Mouse (Mus musculus) liver, embryonic 11.5 days (tissue): ENCODE results near the gene Fbxo46. TPM values are rescaled to one million over a fixed set of nuclear protein-coding genes. Genes with fewer than 3 reads are reported as not detected.
A peak's percentile ranks its signal among the peaks of the same experiment; 100 is the strongest.

Source experiments
- ATAC-seq: fragments of 200-750 bp; cut with Nextera tagmentation; replicated peaks from 2 replicates; pipeline ENCODE4 v1.8.0; 2017; ENCODE audit warnings: moderate number of reproducible peaks, mild to moderate bottlenecking, moderate TSS enrichment, moderate library complexity; ENCODE audit not compliant: low FRiP score
- DNase-seq: peaks from one replicate; pipeline ENCODE4 v3.0.0-alpha.2; 2017; ENCODE audit warnings: low spot score
- H3K27ac ChIP-seq: fragments of 300-500 bp; sonication (generic); 2 replicates; pipeline ENCODE4 v1.5.1; 2014; ENCODE audit warnings: mild to moderate bottlenecking, low read depth, low read length, control low read depth
- H3K27me3 ChIP-seq: fragments of 300-500 bp; sonication (generic); replicated peaks from 2 replicates; pipeline ENCODE4 v1.6.1; 2014; ENCODE audit warnings: low read length, mixed read lengths; ENCODE audit not compliant: control insufficient read depth, insufficient read depth
- H3K36me3 ChIP-seq: fragments of 300-500 bp; sonication (generic); 2 replicates; pipeline ENCODE4 v1.6.1; 2014; ENCODE audit warnings: mild to moderate bottlenecking, low read length, moderate library complexity, mixed read lengths; ENCODE audit not compliant: control insufficient read depth, insufficient read depth
- H3K4me1 ChIP-seq: fragments of 300-500 bp; sonication (generic); replicated peaks from 2 replicates; pipeline ENCODE4 v1.6.1; 2014; ENCODE audit warnings: low read length, mixed read lengths; ENCODE audit not compliant: control insufficient read depth, insufficient read depth
- H3K4me2 ChIP-seq: fragments of 300-500 bp; sonication (generic); 2 replicates; pipeline ENCODE4 v1.6.1; 2014; ENCODE audit warnings: mild to moderate bottlenecking, control low read depth, moderate library complexity
- H3K4me3 ChIP-seq: fragments of 300-500 bp; sonication (generic); 2 replicates; pipeline ENCODE4 v1.5.1; 2014; ENCODE audit warnings: low read depth, low read length, control low read depth
- H3K9ac ChIP-seq: fragments of 300-500 bp; sonication (generic); 2 replicates; pipeline ENCODE4 v1.6.1; 2014; ENCODE audit warnings: low read depth, low read length, control low read depth
- H3K9me3 ChIP-seq: fragments of 300-500 bp; sonication (generic); 2 replicates; pipeline ENCODE4 v1.6.1; 2016; ENCODE audit warnings: low read length, inconsistent platforms, mixed read lengths; ENCODE audit not compliant: control insufficient read depth
- WGBS: fragments of 180-500 bp; shearing (Covaris S2); extraction: QIAGEN DNeasy Blood & Tissue Kit; methylation state at CpG from one replicate; pipeline ENCODE4 v1.1.7; 2014; 5-methylcytosine and 5-hydroxymethylcytosine counted together
- polyA plus RNA-seq: library from polyadenylated mRNA; unstranded; fragments of >200 nt; fragmentation: Nextera tagmentation; extraction: Ambion mirVana; gene quantifications from 2 replicates; pipeline ENCODE4 v1.2.1, GENCODE M21; 2014

The Fbxo46 gene
- polyA plus RNA-seq, 1 experiment from 2014 or later: 9.9 TPM

- no peak for ATAC-seq
- Histone ChIP-seq H3K36me3 (peaks cover 40% of the 10 kb centered on the region), H3K9me3 (no peaks in the 10 kb centered on the region)
Measured at GRCm38 (mm10) chr7:19078732-19079131, 40.9 kb upstream of the Fbxo46 start.

DNA sequence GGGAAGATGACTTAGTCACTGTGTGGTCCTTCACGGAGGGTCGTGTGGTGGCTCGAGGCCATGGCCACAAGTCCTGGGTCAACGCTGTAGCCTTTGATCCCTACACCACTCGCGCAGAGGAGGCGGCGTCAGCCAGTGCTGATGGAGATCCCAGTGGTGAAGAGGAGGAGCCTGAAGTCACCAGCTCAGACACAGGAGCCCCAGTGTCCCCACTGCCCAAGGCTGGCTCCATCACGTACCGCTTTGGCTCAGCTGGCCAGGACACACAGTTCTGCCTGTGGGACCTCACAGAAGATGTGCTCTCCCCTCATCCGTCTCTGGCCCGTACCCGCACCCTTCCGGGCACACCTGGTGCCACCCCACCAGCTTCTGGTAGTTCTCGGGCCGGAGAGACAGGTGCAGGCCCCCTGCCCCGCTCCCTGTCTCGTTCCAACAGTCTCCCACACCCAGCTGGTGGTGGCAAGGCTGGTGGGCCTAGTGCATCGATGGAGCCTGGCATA is 39.2 kb upstream of the Fbxo46 start:
- 87% methylated on average over 19 of the region's 19 CpGs for WGBS
- H3K36me3 ChIP-seq: peaks cover 40% of the 10 kb centered on the region
- no peak overlapping the region for H3K4me2 ChIP-seq
- peaks cover 44% of the 10 kb centered on the region for H3K4me1 ChIP-seq
- DNase-seq: no peak
- H3K27ac ChIP-seq: no peak overlapping the region
- no peaks in the 10 kb centered on the region for H3K9me3 ChIP-seq
- no peak for ATAC-seq
- peaks cover 17% of the 10 kb centered on the region for H3K27me3 ChIP-seq
- no peak overlapping the region for H3K9ac ChIP-seq
- no peak overlapping the region for H3K4me3 ChIP-seq

More at GRCm38 (mm10) chr7:19078732-19079131, 40.9 kb upstream of the Fbxo46 start:
- Histone ChIP-seq H3K27me3 (peaks cover 14% of the 10 kb centered on the region), H3K4me2 (no peak overlapping the region), H3K4me3 (no peak overlapping the region), H3K27ac (no peak overlapping the region), H3K4me1 (peaks cover 37% of the 10 kb centered on the region), H3K9ac (no peak overlapping the region)
- DNase-seq: no peak
- WGBS: 88% methylated on average over 3 of the region's 3 CpGs

DNA sequence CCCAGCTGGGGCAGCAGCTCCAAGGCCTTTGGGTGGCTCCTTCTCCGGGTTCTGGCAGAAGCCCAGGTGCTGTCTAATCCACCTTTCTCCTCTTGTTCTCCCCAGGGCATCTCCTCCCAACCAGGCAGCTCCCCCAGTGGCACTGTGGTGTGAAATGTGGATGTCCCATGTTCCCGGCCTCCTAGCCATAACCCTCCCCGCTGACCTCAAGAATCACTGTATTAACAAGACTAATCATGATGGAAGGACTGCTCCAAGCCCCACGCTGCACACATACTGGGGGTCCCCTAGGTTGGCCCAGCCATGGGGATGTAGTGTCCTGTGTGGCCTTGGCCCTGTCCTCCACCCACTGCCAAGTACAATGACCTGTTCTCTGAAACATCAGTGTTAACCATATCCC is 37.5 kb upstream of the Fbxo46 start:
- Histone ChIP-seq H3K9me3 (no peaks in the 10 kb centered on the region), H3K27me3 (peaks cover 25% of the 10 kb centered on the region), H3K4me2 (no peak overlapping the region), H3K27ac (no peak overlapping the region), H3K4me1 (peaks cover 46% of the 10 kb centered on the region), H3K4me3 (no peak overlapping the region), H3K9ac (no peak overlapping the region), H3K36me3 (peaks cover 40% of the 10 kb centered on the region)
- DNase-seq: no peak
- ATAC-seq: no peak
- WGBS: 87% methylated on average over 4 of the region's 4 CpGs

GRCm38 (mm10) chr7:19083096-19083495 is 36.6 kb upstream of the Fbxo46 start:
- DNase-seq (no peak), ATAC-seq (no peak)
- 62% methylated on average over 6 of the region's 6 CpGs for WGBS
- Histone ChIP-seq H3K9me3 (no peaks in the 10 kb centered on the region), H3K27ac (no peak overlapping the region), H3K4me1 (peaks cover 36% of the 10 kb centered on the region), H3K36me3 (peaks cover 40% of the 10 kb centered on the region), H3K4me3 (no peak overlapping the region), H3K9ac (no peak overlapping the region), H3K27me3 (peaks cover 32% of the 10 kb centered on the region), H3K4me2 (no peak overlapping the region; the same call in 1 of the 2 replicates)

GRCm38 (mm10) chr7:19083701-19084100 is 36.0 kb upstream of the Fbxo46 start, which contains the start of gene Dmpk:
TSS of gene Dmpk (plus strand) at chr7:19083849.
- Histone ChIP-seq H3K36me3 (peaks cover 37% of the 10 kb centered on the region), H3K9me3 (no peaks in the 10 kb centered on the region), H3K9ac (no peak within 1 kb of the TSS), H3K27ac (no peak within 1 kb of the TSS), H3K4me2 (peak within 1 kb of the TSS; percentile 33), H3K27me3 (peaks cover 32% of the 10 kb centered on the region), H3K4me1 (peaks cover 38% of the 10 kb centered on the region), H3K4me3 (peak within 1 kb of the TSS; percentile 16; the same call in 1 of the 2 replicates)
- DNase-seq (no peak), ATAC-seq (no peak)
- 59% methylated on average over 10 of the region's 10 CpGs for WGBS

GRCm38 (mm10) chr7:19084277-19084771 is 35.3 kb upstream of the Fbxo46 start:
- Histone ChIP-seq H3K9me3 (no peaks in the 10 kb centered on the region), H3K27me3 (peaks cover 32% of the 10 kb centered on the region), H3K9ac (no peak overlapping the region), H3K4me1 (peaks cover 39% of the 10 kb centered on the region), H3K4me2 (peak overlapping the region; percentile 33; the same call in 1 of the 2 replicates), H3K4me3 (peak overlapping the region; percentile 16; the same call in 1 of the 2 replicates), H3K27ac (no peak overlapping the region), H3K36me3 (peaks cover 32% of the 10 kb centered on the region)
- DNase-seq: no peak
- no peak for ATAC-seq
- WGBS: 56% methylated on average over 6 of the region's 6 CpGs

- ATAC-seq: no peak
- H3K27me3 ChIP-seq: peaks cover 33% of the 10 kb centered on the region
Measured at GRCm38 (mm10) chr7:19084921-19085473, 34.7 kb upstream of the Fbxo46 start.

GRCm38 (mm10) chr7:19085495-19085894 is 34.2 kb upstream of the Fbxo46 start:
- Histone ChIP-seq H3K9ac (no peak overlapping the region), H3K4me3 (no peak overlapping the region), H3K4me2 (peak overlapping the region; percentile 60), H3K27ac (no peak overlapping the region), H3K36me3 (peaks cover 22% of the 10 kb centered on the region), H3K4me1 (peaks cover 39% of the 10 kb centered on the region), H3K27me3 (peaks cover 36% of the 10 kb centered on the region), H3K9me3 (no peaks in the 10 kb centered on the region)
- 7% methylated on average over 6 of the region's 6 CpGs for WGBS
- ATAC-seq (no peak), DNase-seq (no peak)

More at GRCm38 (mm10) chr7:19084921-19085473, 34.7 kb upstream of the Fbxo46 start:
- Histone ChIP-seq H3K4me2 (no peak overlapping the region), H3K4me3 (no peak overlapping the region), H3K4me1 (peaks cover 39% of the 10 kb centered on the region), H3K9me3 (no peaks in the 10 kb centered on the region), H3K36me3 (peaks cover 27% of the 10 kb centered on the region), H3K27ac (no peak overlapping the region), H3K9ac (no peak overlapping the region)
- no peak for DNase-seq
- WGBS: 17% methylated on average over 9 of the region's 9 CpGs

- no peak overlapping the region for H3K9ac ChIP-seq
- peaks cover 21% of the 10 kb centered on the region for H3K36me3 ChIP-seq
- peak; percentile 79 for ATAC-seq
- 4% methylated on average over 14 of the region's 14 CpGs for WGBS
- peaks cover 39% of the 10 kb centered on the region for H3K4me1 ChIP-seq
- H3K9me3 ChIP-seq: no peaks in the 10 kb centered on the region
- peak overlapping the region; percentile 60 for H3K4me2 ChIP-seq
- H3K27ac ChIP-seq: no peak overlapping the region
- H3K4me3 ChIP-seq: peak overlapping the region; percentile 24; the same call in 1 of the 2 replicates
- peaks cover 39% of the 10 kb centered on the region for H3K27me3 ChIP-seq
- DNase-seq: peak; percentile 78
Measured at GRCm38 (mm10) chr7:19086042-19086441, 33.6 kb upstream of the Fbxo46 start.
